Mouse (Mus musculus): ENCODE measurements around the gene Mob3a.
"Not testable (repeated sequence)": the region's sequence is repeated elsewhere in the genome, so short reads cannot be mapped to it uniquely, and the experiment has no call there.

The Mob3a gene

GRCm38 (mm10) chr10:80663485-80664196 is 38.1 kb downstream of the Mob3a start:
- DNase-seq (ENCODE audit: low spot score in 2 of 2) = no peak

GRCm38 (mm10) chr10:80661149-80661548 is 40.6 kb downstream of the Mob3a start:
- DNase-seq (ENCODE audit: low spot score in 2 of 2) = no peak

- peak; percentile 57 to 76 for DNase-seq (ENCODE audit: low spot score in 2 of 2)
Measured at GRCm38 (mm10) chr10:80659213-80659612, 42.6 kb downstream of the Mob3a start.

DNA sequence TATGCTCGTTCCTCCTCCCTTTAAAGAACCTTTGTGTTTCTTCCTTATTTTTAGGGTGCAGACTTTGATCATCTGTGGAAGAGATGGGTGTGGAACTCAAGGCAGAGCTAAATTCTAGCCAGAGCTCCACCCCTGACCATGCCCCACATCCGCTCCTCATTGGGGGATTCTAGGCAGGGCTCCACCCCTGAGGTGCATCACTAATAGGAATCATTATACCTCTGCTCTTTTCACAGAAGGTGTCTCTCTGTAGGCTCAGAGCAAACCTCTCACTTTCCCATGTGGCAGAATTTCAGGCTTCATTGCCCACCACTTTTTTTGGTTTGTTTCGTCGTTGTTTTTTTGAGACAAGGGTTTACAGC is 43.0 kb downstream of the Mob3a start:
- DNase-seq (ENCODE audit: low spot score in 2 of 2) = no peak

DNA sequence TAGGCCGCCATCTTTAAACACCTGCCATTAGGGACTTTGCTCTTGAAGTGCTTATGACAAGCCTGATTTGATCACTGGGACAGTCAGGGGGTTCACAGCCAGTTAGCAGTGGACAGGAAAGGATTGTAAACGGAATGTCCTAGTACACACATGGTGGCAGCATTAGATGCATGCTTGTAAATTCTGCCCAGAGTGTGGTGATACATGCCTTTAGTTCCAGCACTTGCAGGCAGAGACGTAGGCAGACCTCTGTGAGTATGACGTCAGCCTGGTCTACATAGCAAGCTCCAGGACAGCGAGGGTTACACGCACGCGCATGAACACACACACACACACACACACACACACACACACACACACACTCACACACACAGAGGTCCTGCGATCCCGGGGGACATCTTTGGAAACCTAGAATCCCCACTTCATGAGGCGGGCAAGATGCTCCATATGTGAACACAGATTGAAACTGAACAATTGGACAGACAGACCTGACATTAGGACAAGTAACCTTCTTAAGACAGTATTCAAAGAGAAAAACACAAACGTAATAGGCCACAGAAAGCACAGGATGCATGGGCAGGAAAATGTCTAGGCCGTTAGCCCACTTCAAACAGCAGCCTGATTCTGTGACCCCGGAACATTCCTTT is 43.5 kb downstream of the Mob3a start:
- DNase-seq (ENCODE audit: low spot score in 2 of 2) = no peak

DNA sequence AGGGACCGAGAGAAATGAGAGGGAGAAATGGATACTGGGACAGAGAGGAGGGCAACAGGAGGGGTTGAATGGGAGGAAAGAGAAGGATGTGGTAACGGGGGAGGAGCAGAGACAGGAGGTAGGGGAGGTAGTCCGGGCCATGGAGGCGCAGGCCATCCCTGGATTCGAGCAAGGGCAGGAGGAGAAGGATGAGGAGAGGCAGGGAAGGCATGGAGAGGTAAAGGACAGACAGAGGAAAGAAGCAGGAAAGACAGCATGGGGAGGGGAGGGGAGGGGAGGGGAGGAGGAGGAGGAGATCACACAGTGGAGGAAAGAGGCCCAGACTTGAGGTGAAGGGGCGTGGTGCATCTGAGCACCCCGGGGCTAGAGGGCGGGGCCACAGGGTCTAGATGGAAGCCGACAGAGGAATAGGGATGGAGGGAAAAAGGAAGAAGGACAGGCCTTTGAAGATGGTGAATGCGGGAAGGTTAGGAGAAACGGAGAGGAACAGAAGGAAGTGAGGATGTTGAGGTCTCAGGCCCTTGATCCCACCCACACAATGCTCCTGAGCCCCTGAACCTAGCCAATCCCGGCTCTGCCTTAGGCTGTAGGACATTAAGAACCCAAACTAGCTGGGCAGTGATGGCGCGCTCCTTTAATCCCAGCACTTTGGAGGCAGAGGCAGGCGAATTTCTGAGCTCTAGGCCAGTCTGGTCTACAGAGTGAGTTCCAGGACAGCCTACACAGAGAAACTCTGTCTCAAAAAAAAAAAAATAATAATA is 44.7 kb downstream of the Mob3a start, which contains the start of gene Btbd2:
Gene Btbd2, minus strand, starts transcription at position 209 of the 761 bp plus-strand sequence.
- DNase-seq (ENCODE audit: low spot score in 2 of 2) = no peak

DNA sequence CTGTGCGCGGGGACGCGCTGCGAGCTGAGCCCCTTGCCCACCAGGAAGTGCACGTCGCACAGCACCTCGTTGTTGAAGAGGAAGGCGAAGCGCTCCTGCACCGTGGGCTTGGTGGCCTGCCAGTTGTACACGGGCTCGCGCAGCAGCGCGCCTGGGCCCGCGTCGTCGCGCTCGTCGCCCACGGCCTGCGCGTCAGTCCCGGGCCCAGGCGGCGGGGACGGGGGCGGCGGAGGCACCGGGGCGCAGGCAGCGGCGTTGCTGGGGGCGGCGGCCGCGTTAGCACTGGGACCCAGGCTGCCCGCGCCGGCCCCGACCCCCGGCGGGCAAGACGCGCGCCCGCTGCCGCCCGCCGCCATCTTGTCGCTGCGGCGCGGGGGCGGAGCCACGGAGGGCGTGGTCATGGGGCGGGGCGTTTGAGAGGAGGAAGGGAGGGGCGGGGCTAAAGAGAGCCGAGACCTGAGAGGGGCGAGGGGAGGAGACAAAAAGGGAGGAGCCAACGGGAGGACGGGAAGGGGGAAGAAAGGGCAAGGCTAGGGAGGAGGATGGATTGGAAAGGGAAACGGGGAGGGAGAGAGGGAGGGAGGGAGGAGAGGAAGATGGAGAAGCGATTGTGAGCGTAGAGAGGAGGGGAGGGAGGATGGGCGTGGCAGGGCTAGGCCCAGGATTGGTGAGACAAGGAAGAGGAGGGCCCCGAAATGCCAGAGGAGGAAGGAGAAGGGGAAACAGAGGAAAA is 45.5 kb downstream of the Mob3a start:
- peak; percentile 86 to 99 for DNase-seq (ENCODE audit: low spot score in 2 of 2)

DNA sequence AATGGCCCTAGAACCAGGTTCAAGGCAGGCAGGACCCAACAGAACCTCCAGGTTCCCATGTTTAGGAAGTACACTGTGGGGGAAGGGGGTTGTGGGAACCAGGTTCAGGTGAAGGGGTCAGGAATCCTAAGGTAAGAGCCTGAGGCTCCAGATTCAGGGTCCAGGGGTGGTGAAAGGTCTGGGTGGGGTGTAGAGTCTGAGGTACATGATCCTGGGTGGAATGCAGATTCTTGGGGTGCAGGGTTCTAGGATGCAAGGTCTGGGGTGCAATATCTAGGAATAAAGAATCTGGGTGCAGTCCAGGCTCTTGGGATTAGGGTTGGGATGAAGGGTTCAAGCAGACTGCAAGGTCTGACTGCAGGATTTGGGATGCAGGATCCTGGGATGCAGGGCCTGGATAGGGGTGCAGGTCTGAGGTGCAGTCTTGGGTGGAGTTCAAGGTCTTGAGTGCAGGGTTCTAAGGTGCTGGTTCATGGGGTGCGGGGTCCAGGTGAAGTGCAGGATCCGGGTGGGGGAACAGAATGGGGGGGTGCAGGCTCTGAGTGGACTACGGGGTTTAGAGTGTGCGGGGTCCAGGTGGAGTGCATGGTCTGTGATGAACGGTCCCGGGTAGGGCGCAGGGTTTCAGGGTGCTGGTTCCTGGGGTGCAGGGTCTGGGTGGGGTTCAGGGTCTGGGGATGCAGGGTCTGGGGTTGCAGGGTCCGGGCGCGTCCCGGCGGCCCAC is 46.2 kb downstream of the Mob3a start:
- no peak for DNase-seq (ENCODE audit: low spot score in 2 of 2)

DNA sequence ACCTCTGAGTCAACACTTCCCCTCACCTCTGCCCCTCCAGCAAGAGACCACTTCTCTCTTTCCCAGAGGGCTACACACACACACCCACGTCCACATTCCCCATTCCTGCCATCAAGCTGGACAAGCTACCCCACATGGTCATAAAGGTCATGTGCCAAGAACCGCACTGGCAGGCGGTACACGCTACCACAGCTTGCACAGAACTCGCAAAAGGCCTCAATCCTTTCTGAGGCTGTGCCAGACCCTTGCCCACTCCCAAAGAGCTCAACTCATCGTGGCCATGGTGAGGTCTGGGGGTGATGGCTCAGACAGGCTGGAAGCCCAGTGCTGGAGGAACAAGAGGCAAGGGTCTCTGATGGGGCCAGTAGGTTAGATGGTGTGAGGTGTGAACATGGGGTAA is 46.9 kb downstream of the Mob3a start:
- DNase-seq (ENCODE audit: low spot score in 2 of 2) = no peak

- DNase-seq (ENCODE audit: low spot score in 2 of 2) = no peak
Measured at GRCm38 (mm10) chr10:80653156-80653720, 48.5 kb downstream of the Mob3a start.

GRCm38 (mm10) chr10:80650392-80650791 is 51.4 kb downstream of the Mob3a start:
- DNase-seq (ENCODE audit: low spot score in 2 of 2) = no peak

DNA sequence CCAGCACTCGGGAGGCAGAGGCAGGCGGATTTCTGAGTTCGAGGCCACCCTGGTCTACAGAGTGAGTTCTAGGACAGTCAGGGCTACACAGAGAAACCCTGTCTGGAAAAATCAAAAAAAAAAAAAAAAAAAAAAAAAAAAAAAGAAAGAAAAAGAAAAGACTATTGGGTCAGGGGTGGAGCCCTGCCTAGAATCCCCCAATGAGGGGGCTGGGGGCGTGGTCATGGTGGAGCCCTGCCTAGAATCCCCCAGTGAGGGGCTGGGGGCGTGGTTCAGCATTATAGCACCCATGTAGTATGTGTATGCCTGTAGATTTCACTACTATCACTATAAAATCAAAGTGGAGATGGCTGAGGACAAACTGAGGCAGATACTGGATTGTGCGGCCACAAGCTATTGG is 51.9 kb downstream of the Mob3a start:
- DNase-seq (ENCODE audit: low spot score in 2 of 2) = not testable (repeated sequence)

DNA sequence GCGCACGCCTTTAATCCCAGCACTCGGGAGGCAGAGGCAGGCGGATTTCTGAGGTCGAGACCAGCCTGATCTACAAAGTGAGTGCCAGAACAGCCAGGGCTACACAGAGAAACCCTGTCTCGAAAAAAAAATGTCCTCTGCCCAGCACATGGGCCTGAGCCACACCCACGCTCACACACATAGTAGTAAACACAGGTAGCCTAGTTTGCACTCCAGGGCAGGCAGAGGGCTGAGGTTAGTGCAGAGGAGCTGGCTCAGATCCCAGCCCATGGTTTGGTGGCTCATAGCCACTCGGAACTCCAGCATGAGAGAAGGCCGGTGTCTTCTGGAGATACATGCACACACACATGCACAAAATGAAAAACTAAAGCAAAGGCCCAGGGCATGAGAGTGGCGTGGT is 54.8 kb downstream of the Mob3a start:
- DNase-seq (ENCODE audit: low spot score in 2 of 2) = no peak

DNA sequence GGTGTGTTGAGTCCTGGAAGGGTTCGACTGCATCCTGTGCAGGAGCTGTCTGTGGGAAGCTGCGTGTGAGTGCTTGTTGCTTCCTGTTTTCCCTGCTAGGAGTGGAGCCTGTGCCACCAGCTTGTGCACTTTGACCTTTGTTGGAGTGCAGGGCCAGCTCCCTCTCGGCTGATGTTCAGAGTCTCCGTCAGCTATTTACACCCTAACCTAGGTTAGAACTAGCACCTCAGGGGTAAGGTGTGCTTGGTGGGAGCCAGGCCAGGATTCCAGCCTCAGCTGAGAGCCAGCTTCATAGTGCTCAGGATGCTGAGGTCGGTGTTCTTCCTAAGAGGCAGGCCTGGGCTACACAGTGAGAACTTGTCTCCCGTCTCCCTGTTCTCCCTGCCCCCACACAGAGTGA is 66.4 kb downstream of the Mob3a start:
- DNase-seq (ENCODE audit: low spot score in 2 of 2) = no peak

Measured in cerebellum, postnatal 4 days (tissue).